Mouse (Mus musculus): ENCODE results near the gene Ror2. TPM values are rescaled to one million over a fixed set of nuclear protein-coding genes. Genes with fewer than 3 reads are reported as not detected.
A peak's percentile ranks its signal among the peaks of the same experiment; 100 is the strongest.

Ror2 gene
- total RNA-seq, 2 experiments from 2014 or later = 0.32 to 1.2 TPM

GRCm38 (mm10) chr13:53235953-53236352 lies 50.0 kb downstream of the Ror2 start:
- intact Hi-C loops (cut with DNase I) = no loop called here

GRCm38 (mm10) chr13:53234844-53235243 lies 51.1 kb downstream of the Ror2 start:
- DNase-seq = no peak
- intact Hi-C loops (cut with DNase I) = no loop called here

More at GRCm38 (mm10) chr13:53235953-53236352, 50.0 kb downstream of the Ror2 start:
- no peak for DNase-seq

- intact Hi-C loops (cut with DNase I) = no loop called here
- DNase-seq = no peak
These were observed 51.8 kb downstream of the Ror2 start for GRCm38 (mm10) chr13:53233826-53234786.

GRCm38 (mm10) chr13:53233381-53233780 lies 52.5 kb downstream of the Ror2 start:
- intact Hi-C loops (cut with DNase I) = no loop called here
- peak in 1 of 2 experiments; percentile 40 for DNase-seq

DNA sequence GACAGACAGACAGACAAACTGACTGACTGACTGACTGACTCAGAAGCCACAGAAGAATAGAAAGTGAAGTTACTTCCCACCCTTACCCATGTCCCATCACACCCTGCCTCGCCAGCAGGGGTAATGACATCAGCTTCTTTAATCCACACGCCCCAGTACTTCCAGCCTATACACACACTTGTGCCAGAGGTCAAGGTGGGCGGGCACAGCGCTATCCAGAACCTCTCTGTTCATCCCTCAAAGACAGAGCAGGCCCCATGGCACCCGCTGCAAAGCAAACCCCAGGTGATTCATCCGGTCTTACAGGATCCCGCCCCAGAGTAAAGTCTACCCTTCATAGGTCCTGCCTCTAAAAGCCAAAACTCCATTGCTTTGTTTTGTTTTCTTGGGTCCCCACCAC lies 53.5 kb downstream of the Ror2 start:
- no peak for DNase-seq
- intact Hi-C loops (cut with DNase I) = no loop called here

GRCm38 (mm10) chr13:53230446-53231161 lies 55.3 kb downstream of the Ror2 start:
- intact Hi-C loops (cut with DNase I) = no loop called here
- peak in 1 of 2 experiments; percentile 40 for DNase-seq

DNA sequence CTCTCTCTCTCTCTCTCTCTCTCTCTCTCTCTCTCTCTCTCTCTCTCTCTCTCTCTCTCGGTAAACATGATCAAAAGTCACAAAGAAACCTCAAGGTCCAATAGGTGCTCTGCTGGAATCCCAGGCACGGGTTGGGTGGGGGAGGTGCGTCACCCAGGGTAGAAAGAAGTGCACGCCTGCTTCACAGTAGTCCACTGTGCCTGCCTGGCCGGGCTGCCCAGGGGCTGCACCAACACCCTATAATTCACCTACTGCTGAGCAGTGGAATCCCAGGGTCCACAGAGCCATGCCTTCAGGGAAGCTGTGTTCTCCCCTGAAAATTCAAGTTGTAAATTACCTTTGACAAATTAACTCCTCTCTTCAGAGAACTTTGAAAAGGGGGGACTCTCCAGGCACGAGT lies 58.9 kb downstream of the Ror2 start:
- intact Hi-C loops (cut with DNase I) = no loop called here
- no peak for DNase-seq

GRCm38 (mm10) chr13:53226461-53226860 lies 59.5 kb downstream of the Ror2 start:
- DNase-seq = no peak
- intact Hi-C loops (cut with DNase I) = no loop called here

DNA sequence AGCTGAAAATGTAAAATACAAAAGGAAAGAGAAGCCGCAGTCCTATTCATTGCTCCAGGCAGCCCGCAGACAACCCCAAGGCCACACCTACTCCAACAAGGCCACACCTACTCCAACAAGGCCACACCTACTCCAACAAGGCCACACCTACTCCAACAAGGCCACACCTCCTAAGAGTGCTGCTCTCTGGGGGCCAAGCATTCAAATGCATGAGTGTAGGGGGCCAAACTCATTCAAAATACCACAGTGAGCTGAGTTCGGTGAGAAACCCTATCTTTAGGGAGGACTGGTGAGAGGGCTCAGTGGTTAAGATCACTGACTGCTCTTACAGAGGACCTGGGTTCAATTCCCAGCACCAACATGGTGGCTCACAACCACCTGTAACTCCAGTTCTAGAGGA lies 60.0 kb downstream of the Ror2 start:
- intact Hi-C loops (cut with DNase I) = no loop called here
- DNase-seq = no peak

GRCm38 (mm10) chr13:53221176-53221575 lies 64.7 kb downstream of the Ror2 start:
- intact Hi-C loops (cut with DNase I) = no loop called here

DNA sequence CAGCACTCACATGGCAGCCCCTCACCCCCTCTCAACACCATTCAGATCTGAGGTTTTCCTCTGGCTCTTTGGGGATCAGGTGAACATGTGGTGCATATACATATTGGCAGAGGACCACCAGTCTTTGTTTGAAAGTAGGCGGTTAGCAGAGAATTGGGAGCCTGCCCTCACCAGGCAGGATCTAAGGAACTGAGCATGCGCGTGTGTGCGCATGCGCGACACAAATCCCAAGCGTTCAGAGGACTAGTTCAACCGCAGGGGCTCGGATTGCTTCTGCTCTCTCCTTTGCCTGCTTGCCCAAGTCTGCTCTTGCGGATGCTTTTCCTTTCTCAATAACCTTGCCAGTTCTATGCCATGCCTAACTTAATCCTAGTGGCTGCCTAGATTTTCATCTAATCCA lies 66.0 kb downstream of the Ror2 start:
- intact Hi-C loops (cut with DNase I) = no loop called here
- no peak for DNase-seq

More at GRCm38 (mm10) chr13:53221176-53221575, 64.7 kb downstream of the Ror2 start:
- DNase-seq = no peak

DNA sequence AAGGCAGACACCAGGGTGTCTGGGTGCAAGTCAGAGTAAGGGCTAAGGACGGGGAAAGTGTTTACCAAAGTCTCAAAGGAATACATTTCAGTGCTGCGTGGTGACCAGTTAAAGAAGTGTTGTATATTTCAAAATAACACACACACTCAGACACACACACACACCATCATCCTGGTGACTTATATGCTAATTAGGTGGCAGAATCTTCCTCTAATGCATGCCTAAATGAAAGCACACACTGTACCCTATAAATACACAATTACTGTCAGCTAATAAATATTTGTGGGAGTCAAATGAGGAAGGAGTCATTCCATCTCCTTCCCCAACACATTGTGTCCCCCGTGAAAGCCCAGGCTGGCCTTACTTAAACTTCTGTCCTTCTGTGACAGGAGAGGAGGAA lies 66.5 kb downstream of the Ror2 start:
- no peak for DNase-seq
- intact Hi-C loops (cut with DNase I) = no loop called here

DNA sequence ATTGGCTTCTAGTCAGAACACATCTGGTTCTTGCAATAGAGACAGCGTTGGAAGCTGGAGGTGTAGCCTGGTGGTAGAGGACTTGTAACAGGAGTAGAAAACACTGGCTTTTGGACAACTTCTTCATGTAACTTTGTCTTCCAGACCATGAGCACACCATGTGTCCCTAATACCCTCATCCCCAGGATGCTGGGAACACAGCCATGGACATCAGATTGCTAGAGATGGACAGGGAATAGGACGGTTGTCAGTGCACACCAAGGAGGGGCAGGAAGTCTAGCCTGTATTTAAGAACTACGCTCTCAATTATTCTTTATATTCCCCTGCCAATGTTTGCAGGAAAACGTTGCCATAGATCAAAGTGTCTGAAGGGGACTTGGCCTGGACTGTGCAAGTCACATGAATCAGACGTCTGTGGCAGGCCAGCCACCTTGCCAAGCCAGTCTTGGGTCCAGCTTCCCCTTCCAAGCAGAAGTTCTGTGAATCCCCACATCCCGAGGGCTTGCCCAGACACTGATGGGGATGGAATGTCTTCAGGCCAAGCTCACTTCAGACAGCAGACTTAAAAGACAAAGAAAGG lies 68.4 kb downstream of the Ror2 start:
- peak in 1 of 2 experiments; percentile 25 for DNase-seq
- intact Hi-C loops (cut with DNase I) = no loop called here

DNA sequence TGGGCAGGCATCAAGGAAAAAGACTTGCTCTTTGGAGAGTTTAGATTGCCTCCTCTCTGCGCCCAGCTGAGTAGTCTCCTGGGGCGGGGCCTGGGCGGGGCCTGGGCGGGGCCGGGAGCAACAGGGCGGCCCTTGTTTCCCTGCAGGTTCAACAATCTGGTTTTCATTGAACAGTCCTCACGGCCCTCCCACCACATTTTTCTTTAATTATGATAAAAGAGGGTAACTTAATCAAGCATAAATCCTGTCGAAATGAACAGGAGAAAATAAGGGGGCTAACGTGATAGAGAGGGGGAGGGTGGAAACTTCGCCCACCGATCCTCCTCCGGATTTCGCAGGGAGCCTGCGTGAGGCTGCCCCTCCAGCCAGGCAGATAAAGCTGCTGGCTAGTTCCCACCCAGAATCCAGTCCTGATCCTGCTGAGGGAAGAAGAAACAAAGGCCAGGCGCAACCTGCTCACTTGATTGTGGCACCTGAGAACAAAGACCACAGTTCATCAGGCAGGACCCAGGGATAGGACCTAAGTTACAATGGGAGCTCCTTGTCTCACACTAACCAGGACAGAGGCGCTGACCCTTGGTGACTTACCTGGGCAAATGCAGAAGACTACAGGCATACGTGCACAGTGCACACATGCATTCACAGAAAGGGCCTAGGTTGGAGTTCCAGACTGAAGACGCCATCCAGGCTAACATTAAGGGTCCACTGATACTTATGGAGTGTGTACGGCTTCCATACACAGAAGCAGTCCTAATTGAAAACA lies 73.8 kb downstream of the Ror2 start:
- intact Hi-C loops (cut with DNase I) = no loop called here

DNA sequence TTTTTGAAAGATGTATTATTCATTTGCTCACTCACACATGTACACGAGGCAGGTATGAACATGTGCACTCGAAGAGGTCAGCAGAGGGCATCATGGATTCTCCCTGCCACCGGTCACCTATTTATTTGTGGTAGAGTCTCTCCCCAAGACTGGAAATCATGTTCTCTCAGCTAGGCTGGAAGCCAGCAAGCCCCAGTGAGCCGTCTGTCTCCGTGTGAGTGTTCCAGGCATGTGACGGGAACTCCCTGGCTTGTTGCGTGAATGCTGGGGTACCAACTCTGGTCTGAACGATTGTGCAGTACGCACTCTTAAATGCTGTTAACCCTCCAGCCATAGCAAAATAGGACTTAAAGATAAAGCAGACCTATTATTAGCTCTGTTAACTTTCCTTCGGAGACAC lies 77.4 kb downstream of the Ror2 start:
- DNase-seq = no peak
- intact Hi-C loops (cut with DNase I) = no loop called here

More for the DNA sequence above, 73.8 kb downstream of the Ror2 start:
- no peak for DNase-seq

DNA sequence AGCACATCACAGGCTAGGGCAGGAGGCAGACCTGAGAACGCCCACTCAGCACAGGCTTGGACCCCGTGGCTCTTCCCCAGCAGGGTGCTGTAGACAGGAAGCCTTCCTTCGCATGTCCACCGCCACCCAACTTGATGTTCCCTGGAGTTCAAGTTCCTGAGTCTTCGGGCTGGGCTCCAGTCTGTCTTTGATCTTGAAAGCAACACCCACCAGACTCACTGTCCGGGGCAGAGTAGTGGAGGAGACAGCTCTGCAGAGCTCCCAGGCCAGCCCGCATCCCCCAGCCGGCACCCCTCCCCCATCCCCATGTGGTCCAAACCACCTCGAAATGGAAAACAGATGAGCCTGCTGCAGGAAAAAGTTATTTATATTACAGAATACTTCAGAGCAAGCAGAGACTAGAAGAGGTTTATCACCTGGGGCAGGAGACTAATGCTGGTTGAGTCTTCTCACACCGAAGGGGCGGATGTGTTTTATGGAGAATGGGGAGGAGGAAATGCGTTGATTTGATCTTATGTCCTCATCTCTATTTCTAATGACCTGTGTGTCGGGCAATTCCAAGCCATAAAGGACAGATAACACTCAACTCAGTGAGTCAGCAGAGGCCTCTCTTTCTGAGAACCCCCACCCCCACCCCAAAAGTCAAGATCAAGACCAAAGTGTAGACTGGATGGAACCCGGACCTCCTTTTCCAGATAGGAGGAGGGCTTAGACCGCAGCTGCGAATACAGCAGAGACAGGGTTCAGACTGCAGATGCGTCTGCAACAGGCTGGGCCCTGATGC lies 80.6 kb downstream of the Ror2 start:
- intact Hi-C loops (cut with DNase I) = no loop called here
- DNase-seq = peak in 1 of 2 experiments; percentile 37

DNA sequence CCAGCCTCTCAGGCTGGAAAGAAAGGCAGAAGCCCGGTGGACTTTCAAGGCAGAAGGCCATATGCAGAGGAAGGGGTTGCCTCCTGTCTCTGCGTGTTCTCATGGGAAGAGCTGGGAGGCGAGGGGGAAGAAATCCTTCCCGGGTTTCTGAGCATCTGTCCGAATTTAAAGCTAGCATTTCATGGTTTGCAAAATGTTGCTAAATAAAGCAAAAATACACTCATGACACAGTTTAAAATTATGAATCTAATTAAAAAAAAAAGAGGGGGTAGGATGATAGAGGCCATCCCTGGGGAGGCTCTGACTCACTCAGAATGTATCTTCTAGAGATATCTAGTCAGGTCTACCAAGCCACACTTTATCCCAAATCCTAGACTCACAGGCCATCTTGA lies 83.5 kb downstream of the Ror2 start:
- no peak for DNase-seq
- intact Hi-C loops (cut with DNase I) = no loop called here

DNA sequence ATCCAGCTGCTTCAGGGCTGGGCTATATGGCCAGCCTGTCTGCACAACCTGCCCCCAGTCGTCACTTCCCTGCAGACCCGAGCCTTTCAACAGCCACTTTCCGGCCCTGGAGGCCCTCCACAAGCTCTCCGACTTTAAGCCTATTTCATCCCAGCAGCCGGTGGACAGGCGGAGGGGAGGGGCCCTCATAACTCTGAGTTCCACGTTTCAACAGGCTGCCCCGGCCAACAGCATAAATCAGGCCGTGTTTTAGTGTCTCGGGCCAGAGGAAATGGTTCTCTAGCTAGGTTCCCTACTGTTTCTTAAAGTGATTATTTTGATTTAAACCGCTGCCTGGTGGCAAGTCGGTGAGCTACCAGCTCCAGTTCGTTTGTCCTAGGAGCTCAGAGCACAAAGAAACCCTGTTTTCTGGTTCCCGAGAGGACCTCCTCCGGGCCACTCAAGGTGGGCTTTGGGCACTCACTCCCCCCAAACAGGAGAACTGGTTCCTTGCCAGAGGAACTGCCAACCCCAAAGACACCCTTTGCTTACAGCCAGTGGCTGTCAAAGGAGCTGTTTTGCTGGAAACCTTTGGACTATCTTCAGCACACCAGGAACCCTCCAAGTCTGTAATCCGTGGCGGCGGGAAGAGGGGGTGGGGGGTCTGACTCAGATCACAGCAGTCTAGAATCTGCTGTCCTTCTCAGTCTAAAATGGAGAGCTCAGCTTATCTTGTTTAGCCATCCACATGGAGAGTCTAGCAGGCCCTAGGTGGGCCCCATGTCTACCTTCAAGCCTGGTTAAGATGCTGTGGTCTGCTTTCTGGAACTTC lies 84.1 kb downstream of the Ror2 start:
- DNase-seq = peak; percentile 39 to 47
- intact Hi-C loops (cut with DNase I) = no loop called here

DNA sequence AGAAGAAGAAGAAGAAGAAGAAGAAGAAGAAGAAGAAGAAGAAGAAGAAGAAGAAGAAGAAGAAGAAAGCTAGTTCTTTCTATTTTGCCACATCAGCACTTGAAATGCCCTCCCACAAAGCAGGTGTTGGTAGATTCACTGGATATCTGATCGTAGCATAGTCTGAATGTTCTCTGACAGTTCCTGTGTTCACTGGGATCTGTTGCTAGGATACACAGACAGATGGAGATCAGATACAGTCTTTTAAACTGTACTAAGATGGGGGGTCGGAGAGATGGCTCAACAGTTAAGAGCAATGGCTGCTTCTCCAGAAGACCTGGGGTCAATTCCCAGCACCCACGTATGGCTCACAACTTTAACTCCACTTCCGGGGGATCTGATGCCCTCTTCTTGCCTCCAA lies 85.8 kb downstream of the Ror2 start:
- DNase-seq = no peak
- intact Hi-C loops (cut with DNase I) = no loop called here
